Mouse (Mus musculus) E14TG2a.4 (cell line): Measurements from ENCODE around the gene Mfsd4b4.
"Not testable (repeated sequence)": the region's sequence is repeated elsewhere in the genome, so short reads cannot be mapped to it uniquely, and the experiment has no call there.

Experiments
- H3K27me3 ChIP-seq: 2 replicates; pipeline ENCODE4 v1.6.1; 2014; ENCODE audit warnings: low read length, control low read depth; ENCODE audit not compliant: insufficient read depth
- H3K36me3 ChIP-seq: 2 replicates; pipeline ENCODE4 v1.6.1; 2014; ENCODE audit warnings: low read length, control low read depth; ENCODE audit not compliant: insufficient read depth
- H3K4me1 ChIP-seq: replicated peaks from 2 replicates; pipeline ENCODE4 v1.6.1; 2014; ENCODE audit warnings: low read depth, low read length, control low read depth
- H3K4me3 ChIP-seq: replicated peaks from 2 replicates; pipeline ENCODE4 v1.5.1; 2014; ENCODE audit warnings: mild to moderate bottlenecking, low read length
- H3K9me3 ChIP-seq: 2 replicates; pipeline ENCODE4 v1.6.1; 2014; ENCODE audit warnings: low read length, control low read depth
- CTCF ChIP-seq: conservative IDR thresholded peaks from 2 replicates; pipeline ENCODE4 v1.5.1; 2014; ENCODE audit warnings: low read length
- NANOG ChIP-seq: IDR thresholded peaks from 2 replicates; pipeline ENCODE4 v1.6.1; 2014; ENCODE audit warnings: borderline replicate concordance, low read length, mixed read lengths
- POU5F1 ChIP-seq: IDR thresholded peaks from 2 replicates; pipeline ENCODE4 v1.6.1; 2014; ENCODE audit warnings: low read length, borderline replicate concordance

The Mfsd4b4 gene

DNA sequence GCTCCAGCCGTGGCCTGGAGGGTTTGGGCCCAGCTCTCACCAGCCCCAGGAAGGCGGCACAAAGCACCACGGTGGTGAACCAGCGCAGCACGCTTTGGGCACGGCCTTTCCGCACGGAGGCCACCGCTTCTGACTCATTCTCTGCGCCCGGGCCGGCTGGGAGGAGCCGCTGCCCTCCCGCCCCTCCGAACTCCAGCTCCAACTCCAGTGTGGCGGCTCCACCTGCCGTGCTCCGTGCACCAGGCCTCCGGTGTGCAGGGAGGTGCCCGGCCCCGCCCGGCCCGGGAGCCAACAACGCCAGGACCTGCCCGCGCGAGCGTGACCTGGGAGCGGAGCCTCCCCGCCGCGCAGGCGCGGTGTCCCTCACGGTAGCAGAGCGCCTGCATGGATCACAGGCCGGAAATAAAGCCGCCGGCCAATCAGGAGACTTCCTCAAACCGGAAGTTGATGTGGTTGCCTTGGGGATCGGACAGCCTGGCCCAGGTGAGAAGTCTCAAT, at the start of gene Mfsd4b4:
TSS of gene Mfsd4b4 (minus strand) at position 365 of the 498 bp plus-strand sequence.
- Histone ChIP-seq H3K9me3 (peaks cover 12% of the 10 kb centered on the region), H3K4me1 (peaks cover 21% of the 10 kb centered on the region), H3K4me3 (peak within 1 kb of the TSS; percentile 86), H3K36me3 (no peaks in the 10 kb centered on the region), H3K27me3 (no peaks in the 10 kb centered on the region)
- TF ChIP-seq NANOG (no peak), CTCF (no peak), POU5F1 (no peak)

DNA sequence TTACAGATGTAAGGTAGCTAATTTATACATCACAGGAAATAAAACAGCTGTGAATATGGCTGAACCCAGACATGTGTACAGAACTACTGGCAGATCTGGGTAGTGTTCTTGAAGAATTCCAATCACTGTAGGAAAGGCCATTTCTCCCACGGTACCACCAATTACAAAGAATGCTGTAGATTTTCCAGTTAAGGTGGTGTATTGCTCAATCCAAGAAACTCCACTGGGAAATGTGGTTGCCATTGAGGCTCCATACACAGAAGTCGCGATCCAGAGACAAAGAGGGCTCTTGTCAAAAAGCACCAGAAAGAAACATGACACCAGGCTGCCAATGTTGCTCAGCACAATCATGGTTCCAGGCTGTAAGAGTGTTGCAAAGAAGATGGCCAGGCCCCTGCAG, 48.2 kb upstream of the Mfsd4b4 start:
- H3K36me3 ChIP-seq, H3K27me3 ChIP-seq, H3K4me3 ChIP-seq, H3K4me1 ChIP-seq, H3K9me3 ChIP-seq: not testable (repeated sequence)

DNA sequence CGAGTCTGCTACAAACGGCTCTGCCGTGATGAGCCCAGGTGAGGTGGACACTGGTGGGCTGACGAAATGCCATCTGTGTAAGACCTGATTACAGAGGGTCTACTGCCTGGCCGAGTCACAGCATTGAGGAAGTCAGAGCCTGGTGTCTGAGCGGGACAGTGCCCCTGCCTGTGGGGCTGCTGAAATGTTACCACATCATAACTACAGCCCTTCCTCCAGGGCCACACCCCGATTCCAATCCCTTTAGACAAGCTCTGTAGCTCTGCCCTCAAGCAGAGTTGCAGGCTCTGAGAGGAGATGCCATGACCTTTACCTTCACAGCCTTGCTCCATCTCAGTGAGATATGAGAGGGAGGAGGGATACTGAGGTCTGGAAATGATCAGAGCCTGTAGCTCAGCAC, 37.5 kb upstream of the Mfsd4b4 start:
- Histone ChIP-seq H3K9me3 (no peaks in the 10 kb centered on the region), H3K36me3 (no peaks in the 10 kb centered on the region), H3K27me3 (peaks cover 12% of the 10 kb centered on the region), H3K4me3 (no peak overlapping the region), H3K4me1 (no peaks in the 10 kb centered on the region)
- TF ChIP-seq NANOG: no peak
- no peak for TF ChIP-seq POU5F1
- no peak for TF ChIP-seq CTCF

GRCm38 (mm10) chr10:39926616-39927139, 27.6 kb upstream of the Mfsd4b4 start, which contains the start of gene Mfsd4b2:
TSS of gene Mfsd4b2 (minus strand) at chr10:39926923.
- no peaks in the 10 kb centered on the region for H3K36me3 ChIP-seq
- TF ChIP-seq POU5F1 (no peak), CTCF (no peak), NANOG (no peak)
- no peaks in the 10 kb centered on the region; the same call in 1 of the 2 replicates for H3K4me1 ChIP-seq
- peaks cover 35% of the 10 kb centered on the region for H3K27me3 ChIP-seq
- peak within 1 kb of the TSS; percentile 74 for H3K4me3 ChIP-seq
- no peaks in the 10 kb centered on the region for H3K9me3 ChIP-seq

DNA sequence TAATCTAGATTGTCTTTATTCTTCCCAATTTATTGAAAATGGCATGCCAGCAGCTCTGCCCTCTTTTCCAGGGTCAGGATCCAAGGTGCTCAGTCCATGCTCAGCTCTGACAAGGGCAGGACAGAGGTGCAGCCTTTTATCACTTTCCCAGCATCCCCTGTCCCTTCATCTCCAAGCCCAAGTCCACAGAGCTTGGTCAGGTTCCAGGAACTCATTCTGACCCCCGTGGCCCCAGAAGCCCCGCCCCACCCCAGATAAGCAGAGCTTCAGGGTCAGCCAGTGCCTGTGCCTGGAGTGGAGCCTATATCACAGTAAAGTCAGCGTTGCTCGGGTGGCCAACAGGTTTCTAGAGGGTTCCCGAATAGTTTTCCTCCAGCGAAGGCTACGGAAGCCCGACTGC, 25.5 kb upstream of the Mfsd4b4 start:
- H3K36me3 ChIP-seq, H3K4me3 ChIP-seq, H3K4me1 ChIP-seq, H3K9me3 ChIP-seq: not testable (repeated sequence)
- peaks cover 35% of the 10 kb centered on the region for H3K27me3 ChIP-seq

DNA sequence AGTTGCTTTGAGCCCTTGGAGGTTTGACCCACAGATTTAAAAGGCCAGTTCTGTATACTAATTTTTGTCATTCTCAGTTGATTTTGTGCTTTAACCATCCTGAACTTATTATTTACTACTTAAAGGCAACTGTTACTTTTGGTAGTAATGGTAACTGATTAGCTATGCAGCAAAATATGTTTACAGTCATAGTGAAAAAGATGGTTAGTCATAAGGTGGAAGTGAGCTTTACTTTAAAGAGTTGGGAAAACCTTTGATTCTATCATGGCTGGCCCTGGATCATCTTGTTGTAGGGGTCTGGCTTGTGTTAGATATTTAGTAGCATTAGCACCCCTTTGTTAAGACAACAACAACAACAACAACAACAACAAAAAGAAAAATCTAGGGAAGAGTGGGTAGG, 13.6 kb upstream of the Mfsd4b4 start:
- Histone ChIP-seq H3K36me3 (no peaks in the 10 kb centered on the region), H3K4me3 (no peak overlapping the region), H3K4me1 (peaks cover 7% of the 10 kb centered on the region; the same call in 1 of the 2 replicates), H3K9me3 (peaks cover 14% of the 10 kb centered on the region; the same call in 1 of the 2 replicates), H3K27me3 (no peaks in the 10 kb centered on the region)
- TF ChIP-seq CTCF (no peak), POU5F1 (no peak), NANOG (no peak)

DNA sequence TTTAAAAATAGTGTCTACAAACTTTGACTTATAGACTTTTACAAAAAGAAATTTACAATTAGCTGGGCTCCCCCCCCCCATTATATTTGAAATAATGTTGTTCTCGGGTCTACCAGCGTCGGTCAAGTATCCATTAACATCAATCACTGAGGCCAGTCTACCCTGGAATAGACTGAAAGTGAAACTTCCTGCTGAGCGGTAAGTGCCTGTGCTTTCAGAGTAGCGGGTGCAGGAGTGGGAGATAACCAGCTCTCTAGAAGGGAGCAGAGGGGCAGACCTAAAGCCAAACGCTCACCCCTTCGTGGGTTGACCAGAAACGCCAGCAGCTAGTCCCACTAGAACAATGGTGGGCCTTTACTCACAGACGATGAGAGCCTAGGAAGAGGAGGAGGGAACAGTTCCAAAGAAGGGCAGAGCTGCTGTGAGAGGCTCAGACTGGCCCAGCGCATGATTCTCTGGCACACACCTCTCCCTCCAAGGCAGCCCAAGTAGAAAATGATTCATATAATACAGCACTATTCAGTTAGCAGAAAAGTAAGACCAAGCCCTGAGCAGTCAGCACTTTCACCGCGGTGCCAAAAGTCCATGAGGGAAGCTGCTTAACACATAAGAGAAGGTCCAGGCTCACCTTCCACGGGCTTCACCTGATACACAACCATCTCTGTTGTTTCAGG, 9.9 kb upstream of the Mfsd4b4 start:
- Histone ChIP-seq H3K4me1 (peaks cover 7% of the 10 kb centered on the region; the same call in 1 of the 2 replicates), H3K9me3 (no peaks in the 10 kb centered on the region), H3K36me3 (no peaks in the 10 kb centered on the region), H3K27me3 (no peaks in the 10 kb centered on the region), H3K4me3 (no peak overlapping the region)
- TF ChIP-seq POU5F1 (no peak), NANOG (no peak), CTCF (no peak)

- no peak for TF ChIP-seq CTCF
- TF ChIP-seq POU5F1: no peak
- TF ChIP-seq NANOG: no peak
- no peaks in the 10 kb centered on the region for H3K9me3 ChIP-seq
Measured at GRCm38 (mm10) chr10:39906799-39907658, 8.0 kb upstream of the Mfsd4b4 start.

More at GRCm38 (mm10) chr10:39906799-39907658, 8.0 kb upstream of the Mfsd4b4 start:
- Histone ChIP-seq H3K27me3 (no peaks in the 10 kb centered on the region), H3K4me3 (no peak overlapping the region), H3K4me1 (peaks cover 7% of the 10 kb centered on the region; the same call in 1 of the 2 replicates), H3K36me3 (no peaks in the 10 kb centered on the region)
